Mouse (Mus musculus): ENCODE results near the gene Pum1.

Pum1 gene

GRCm38 (mm10) chr4:130813958-130814357, 150.8 kb downstream of the Pum1 start:
- no peak for DNase-seq (ENCODE audit: low read depth in 1 of 2, low spot score in 2 of 2)

DNA sequence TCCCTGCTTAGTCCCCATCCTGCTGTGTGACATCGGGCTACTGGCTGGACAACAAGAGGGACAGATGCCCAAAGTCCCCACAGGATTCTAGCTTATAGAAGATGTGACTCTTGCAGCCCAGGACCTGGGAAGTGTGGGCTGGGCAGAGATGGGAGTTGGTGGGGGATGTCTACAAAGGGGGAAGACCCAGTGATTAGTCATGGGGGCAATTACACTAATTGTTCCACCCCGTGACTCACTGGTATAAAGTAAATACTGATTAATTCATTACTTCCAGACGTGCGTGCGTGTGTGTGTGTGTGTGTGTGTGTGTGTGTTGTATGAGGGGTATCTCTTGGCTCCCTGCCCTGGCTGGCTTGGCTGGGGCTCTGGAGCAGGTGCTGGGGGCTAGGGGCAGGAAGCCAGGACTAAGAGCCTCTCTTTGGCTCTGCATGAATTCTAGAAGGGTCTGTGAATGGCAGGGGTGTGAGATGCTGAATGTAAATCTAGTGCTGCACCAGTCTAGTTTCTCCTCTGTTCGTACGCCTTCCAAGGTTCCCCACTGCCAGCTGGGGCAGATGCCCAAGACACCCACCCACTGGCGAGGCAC, 151.7 kb downstream of the Pum1 start:
- no peak for DNase-seq (ENCODE audit: low read depth in 1 of 2, low spot score in 2 of 2)

GRCm38 (mm10) chr4:130815860-130816259, 152.7 kb downstream of the Pum1 start:
- no peak for DNase-seq (ENCODE audit: low read depth in 1 of 2, low spot score in 2 of 2)

GRCm38 (mm10) chr4:130819806-130820205, 156.7 kb downstream of the Pum1 start:
- DNase-seq (ENCODE audit: low read depth in 1 of 2, low spot score in 2 of 2): no peak

DNA sequence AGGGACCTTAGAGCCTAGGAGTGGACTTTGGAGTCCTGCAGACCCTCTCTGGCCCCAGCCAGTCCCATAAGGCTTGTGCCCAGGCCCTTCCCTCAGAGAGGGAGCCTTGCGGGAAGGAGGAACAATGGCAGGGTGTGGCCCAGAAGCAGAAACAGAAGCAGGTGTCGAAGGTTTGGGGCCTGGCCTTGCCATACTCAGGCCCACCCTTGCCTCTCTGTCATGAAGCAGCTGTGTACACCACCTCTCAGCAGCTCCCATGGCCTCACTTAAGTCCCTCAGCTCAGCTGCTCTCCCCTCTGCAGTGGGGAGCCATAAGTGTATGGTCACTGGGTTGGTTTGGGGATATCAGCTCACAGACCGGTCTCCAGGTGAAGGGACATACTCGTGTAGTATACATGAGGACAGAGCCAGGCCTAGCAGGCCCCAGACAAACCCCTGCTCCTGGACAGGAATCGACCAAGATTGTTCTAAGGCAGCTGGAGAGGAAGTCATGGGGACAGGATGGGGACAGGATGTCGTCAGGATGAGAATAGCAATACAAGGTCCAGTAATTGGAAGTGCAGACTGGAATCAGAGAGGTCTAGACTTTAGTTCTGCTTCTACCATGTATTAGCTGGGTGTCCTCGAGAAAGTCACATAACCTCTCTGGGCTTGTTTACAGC, 157.6 kb downstream of the Pum1 start:
- no peak for DNase-seq (ENCODE audit: low read depth in 1 of 2, low spot score in 2 of 2)

GRCm38 (mm10) chr4:130828851-130829673, 165.9 kb downstream of the Pum1 start:
- no peak for DNase-seq (ENCODE audit: low read depth in 1 of 2, low spot score in 2 of 2)
